Mouse (Mus musculus): Measurements from ENCODE around the gene Prdm2. TPM values are rescaled to one million over a fixed set of nuclear protein-coding genes. Genes with fewer than 3 reads are reported as not detected.
A peak's percentile ranks its signal among the peaks of the same experiment; 100 is the strongest.

The Prdm2 gene
- polyA plus RNA-seq, 1 experiment, result 28.6 TPM

DNA sequence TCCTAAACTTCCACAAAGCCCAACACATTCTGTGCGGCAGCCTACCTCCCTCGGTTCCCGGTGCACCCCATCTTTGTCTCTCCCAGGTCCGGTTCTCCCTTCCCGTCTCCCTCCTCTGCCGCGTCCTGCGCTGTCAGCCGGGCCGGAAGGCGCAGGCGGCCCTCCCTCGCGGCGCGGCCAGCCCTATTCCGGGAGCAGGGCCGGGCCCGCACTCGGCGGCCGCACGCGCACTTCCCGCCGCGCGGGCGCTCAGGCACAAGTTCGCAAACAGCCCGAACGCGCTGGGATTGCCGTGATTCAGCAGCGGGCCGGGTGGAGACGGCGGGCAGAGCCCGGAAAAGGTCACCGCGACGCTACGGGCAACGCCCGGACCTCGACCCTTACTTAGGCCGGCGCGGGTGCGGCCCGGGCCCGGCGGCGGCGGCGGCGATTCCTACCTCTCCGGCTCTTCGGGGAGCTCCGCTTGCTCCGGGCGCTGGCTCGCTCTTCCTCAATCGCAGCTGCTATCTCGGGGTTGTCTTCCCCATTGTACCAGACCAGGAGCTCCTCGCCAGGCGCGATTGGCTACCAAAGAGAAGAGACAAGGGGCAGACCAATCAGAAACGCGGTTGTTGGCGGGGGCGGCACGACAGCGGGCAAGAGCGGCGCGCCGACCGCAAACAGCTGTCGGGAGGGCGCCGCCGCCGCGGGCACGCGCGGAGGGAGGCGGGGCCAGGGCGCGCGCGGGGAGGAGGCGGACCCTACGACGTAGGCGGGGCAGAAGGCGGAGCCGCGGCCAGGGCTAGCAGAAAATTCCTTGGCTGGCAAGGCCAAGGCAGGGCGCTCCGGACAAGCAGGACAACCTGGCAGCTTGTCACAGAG lies 50.9 kb downstream of the Prdm2 start:
- peaks cover 10% of the 10 kb centered on the region for H3K4me1 ChIP-seq (ENCODE audit: control insufficient read depth, insufficient read depth, low read length)
- H3K4me3 ChIP-seq (ENCODE audit: insufficient read depth, low read length), result peak overlapping the region; percentile 96
- TF ChIP-seq POLR2A (IDR thresholded peaks at IDR 0.05; ENCODE audit: low read depth, low read length), result peak; percentile 86
- no peak for TF ChIP-seq CTCF (IDR thresholded peaks at IDR 0.05; ENCODE audit: borderline replicate concordance, insufficient read depth, low read length)
- peak overlapping the region; percentile 97 for H3K27ac ChIP-seq (ENCODE audit: insufficient read depth, low read length)

DNA sequence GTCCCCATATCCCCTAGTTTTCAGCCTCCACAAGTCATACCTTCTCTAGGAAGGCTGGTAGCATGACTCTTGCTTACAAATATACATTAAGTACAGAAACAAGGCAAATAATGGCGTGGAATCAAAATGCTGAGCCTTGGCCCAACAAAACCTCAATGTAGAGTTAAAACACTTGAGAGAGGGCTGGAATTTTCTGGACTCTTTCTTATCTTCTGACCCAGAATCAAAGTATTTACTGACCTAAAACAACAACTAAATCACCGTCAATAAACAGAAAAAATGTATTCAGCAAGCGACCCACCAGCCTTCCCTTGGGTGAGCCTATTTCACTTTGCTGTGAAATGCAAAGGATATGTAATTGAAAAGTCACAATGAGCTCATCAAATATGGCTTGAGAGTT lies 52.0 kb downstream of the Prdm2 start:
- Histone ChIP-seq H3K27ac (ENCODE audit: insufficient read depth, low read length) (peak overlapping the region; percentile 97), H3K4me1 (ENCODE audit: control insufficient read depth, insufficient read depth, low read length) (peaks cover 10% of the 10 kb centered on the region), H3K4me3 (ENCODE audit: insufficient read depth, low read length) (peak overlapping the region; percentile 96)
- no peak for TF ChIP-seq POLR2A (IDR thresholded peaks at IDR 0.05; ENCODE audit: low read depth, low read length)
- no peak for TF ChIP-seq CTCF (IDR thresholded peaks at IDR 0.05; ENCODE audit: borderline replicate concordance, insufficient read depth, low read length)

DNA sequence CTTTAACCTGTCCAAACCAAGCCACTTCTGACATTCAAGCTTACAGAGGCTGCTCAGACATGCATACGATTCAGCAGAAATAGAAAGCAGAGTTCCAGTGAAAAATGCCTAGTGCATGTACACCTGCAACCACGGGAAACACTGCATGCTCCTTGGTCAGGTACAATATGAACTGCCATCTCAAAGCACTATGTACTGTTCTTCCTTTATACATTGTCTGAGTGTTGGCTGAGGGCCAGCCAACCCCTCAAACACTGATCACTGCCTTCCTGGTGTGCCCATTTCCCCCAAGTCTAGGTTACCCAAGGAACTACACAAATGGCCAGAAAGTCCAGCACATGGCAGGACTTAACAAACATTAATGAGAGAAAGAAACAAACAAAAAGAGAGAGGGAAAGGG lies 53.5 kb downstream of the Prdm2 start:
- peaks cover 10% of the 10 kb centered on the region for H3K4me1 ChIP-seq (ENCODE audit: control insufficient read depth, insufficient read depth, low read length)
- H3K4me3 ChIP-seq (ENCODE audit: insufficient read depth, low read length), result peak overlapping the region; percentile 14; the same call in 1 of the 2 replicates
- TF ChIP-seq POLR2A (IDR thresholded peaks at IDR 0.05; ENCODE audit: low read depth, low read length) (no peak), CTCF (IDR thresholded peaks at IDR 0.05; ENCODE audit: borderline replicate concordance, insufficient read depth, low read length) (no peak)
- no peak overlapping the region for H3K27ac ChIP-seq (ENCODE audit: insufficient read depth, low read length)

DNA sequence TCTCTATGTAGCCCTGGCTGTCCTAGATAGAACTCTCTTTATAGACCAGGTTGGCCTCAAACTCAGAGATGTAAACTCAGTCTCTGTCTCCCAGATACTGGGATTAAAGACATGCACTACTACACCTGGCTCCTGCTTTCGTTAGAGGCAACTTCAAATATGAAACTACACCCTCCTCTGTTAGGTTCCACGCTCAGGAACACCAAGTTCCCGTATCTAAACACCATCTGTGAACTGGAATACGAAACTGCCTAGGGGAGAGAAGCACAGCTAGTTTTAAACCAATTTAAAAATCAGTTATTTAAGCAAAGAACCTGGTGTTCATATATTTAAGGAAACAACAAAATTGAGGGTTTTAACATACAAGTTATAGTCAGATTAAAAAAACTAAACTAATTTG lies 56.9 kb downstream of the Prdm2 start:
- TF ChIP-seq CTCF (IDR thresholded peaks at IDR 0.05; ENCODE audit: borderline replicate concordance, insufficient read depth, low read length), result no peak
- TF ChIP-seq POLR2A (IDR thresholded peaks at IDR 0.05; ENCODE audit: low read depth, low read length), result no peak
- Histone ChIP-seq H3K4me1 (ENCODE audit: control insufficient read depth, insufficient read depth, low read length) (peaks cover 7% of the 10 kb centered on the region), H3K4me3 (ENCODE audit: insufficient read depth, low read length) (no peak overlapping the region), H3K27ac (ENCODE audit: insufficient read depth, low read length) (no peak overlapping the region)

DNA sequence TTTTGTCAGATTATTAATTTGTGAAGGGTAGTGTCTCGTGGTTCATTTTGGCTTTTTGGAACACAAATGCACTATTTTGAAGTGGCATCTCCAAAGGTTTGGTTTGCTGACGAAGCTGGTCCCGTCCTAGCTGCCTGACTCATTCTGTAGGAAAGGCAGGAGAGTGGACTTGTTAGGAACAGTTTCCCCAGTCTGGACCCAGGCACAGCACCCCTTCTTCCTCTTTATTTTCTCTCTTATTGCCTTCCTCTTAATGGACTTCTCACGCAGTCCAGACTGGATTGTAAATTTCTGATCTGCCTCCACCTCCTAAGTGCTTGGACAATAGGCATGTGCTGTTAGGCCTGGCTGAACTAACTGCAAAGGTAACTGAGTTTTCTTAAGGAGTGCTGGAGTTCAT lies 57.8 kb downstream of the Prdm2 start:
- no peak for TF ChIP-seq POLR2A (IDR thresholded peaks at IDR 0.05; ENCODE audit: low read depth, low read length)
- TF ChIP-seq CTCF (IDR thresholded peaks at IDR 0.05; ENCODE audit: borderline replicate concordance, insufficient read depth, low read length), result no peak
- Histone ChIP-seq H3K27ac (ENCODE audit: insufficient read depth, low read length) (no peak overlapping the region), H3K4me3 (ENCODE audit: insufficient read depth, low read length) (no peak overlapping the region), H3K4me1 (ENCODE audit: control insufficient read depth, insufficient read depth, low read length) (peaks cover 7% of the 10 kb centered on the region)

DNA sequence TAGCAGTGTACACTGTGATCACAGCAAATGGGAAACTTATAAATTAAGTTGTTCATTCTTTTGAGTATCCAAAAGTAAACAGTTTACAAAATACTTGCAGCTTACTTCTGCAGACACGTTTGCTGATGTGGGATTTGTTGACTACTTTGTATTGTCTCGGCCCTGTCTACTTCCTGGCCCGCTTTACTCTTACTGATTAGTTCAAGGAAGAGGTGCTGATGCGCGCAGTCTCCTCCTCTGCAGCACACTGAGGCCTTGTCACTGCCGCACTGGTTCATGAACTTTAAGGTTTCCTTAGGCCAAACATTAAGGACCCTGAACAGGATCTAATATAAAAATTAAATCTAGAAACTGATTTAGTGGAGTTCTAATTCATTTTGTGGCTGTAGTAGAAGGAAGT lies 58.2 kb downstream of the Prdm2 start:
- no peak for TF ChIP-seq POLR2A (IDR thresholded peaks at IDR 0.05; ENCODE audit: low read depth, low read length)
- no peak for TF ChIP-seq CTCF (IDR thresholded peaks at IDR 0.05; ENCODE audit: borderline replicate concordance, insufficient read depth, low read length)
- H3K4me1 ChIP-seq (ENCODE audit: control insufficient read depth, insufficient read depth, low read length), result peaks cover 4% of the 10 kb centered on the region
- no peak overlapping the region for H3K4me3 ChIP-seq (ENCODE audit: insufficient read depth, low read length)
- H3K27ac ChIP-seq (ENCODE audit: insufficient read depth, low read length), result no peak overlapping the region

DNA sequence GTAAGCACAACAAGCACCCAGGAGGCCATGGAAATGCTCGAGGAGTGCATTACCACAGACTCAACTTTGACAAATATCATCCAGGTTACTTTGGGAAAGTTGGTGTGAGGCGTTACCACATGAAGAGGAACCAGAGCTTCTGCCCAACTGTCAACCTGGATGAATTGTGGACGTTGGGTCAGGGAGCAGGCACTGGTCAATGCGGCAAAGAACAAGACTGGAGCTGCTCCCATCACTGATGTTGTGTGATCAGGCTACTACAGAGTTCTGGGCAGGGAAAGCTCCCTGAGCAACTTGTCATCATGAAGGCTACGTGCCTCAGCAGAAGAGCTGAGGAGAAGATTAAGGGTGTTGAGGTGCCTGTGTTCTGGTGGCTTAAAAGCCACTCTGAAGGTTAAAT lies 60.2 kb downstream of the Prdm2 start:
- Histone ChIP-seq H3K4me1 (ENCODE audit: control insufficient read depth, insufficient read depth, low read length) (no peaks in the 10 kb centered on the region), H3K27ac (ENCODE audit: insufficient read depth, low read length) (no peak overlapping the region), H3K4me3 (ENCODE audit: insufficient read depth, low read length) (no peak overlapping the region)
- TF ChIP-seq CTCF (IDR thresholded peaks at IDR 0.05; ENCODE audit: borderline replicate concordance, insufficient read depth, low read length) (no peak), POLR2A (IDR thresholded peaks at IDR 0.05; ENCODE audit: low read depth, low read length) (no peak)

DNA sequence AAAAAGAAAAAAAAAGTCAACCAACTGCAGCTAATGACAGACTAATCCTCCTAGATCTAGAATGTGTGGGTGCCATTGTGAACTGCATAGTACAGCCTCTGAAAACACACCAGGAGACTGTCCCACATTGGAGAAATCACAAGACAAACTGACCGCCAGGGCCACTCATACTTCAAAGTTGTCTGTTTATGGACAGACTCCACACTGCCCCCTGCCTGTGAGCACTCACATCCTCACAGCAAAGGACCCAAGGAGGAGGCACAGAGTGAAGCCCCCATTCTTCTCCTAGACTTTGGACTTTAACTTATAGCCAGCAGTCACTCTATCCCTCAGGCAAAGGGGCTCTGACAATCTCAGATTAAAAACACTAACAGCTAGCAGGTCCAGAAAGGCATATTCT lies 61.5 kb downstream of the Prdm2 start:
- Histone ChIP-seq H3K27ac (ENCODE audit: insufficient read depth, low read length) (no peak overlapping the region), H3K4me1 (ENCODE audit: control insufficient read depth, insufficient read depth, low read length) (peaks cover 2% of the 10 kb centered on the region; the same call in 1 of the 2 replicates), H3K4me3 (ENCODE audit: insufficient read depth, low read length) (no peak overlapping the region)
- TF ChIP-seq POLR2A (IDR thresholded peaks at IDR 0.05; ENCODE audit: low read depth, low read length) (no peak), CTCF (IDR thresholded peaks at IDR 0.05; ENCODE audit: borderline replicate concordance, insufficient read depth, low read length) (peak; percentile 32; the same call in 1 of the 2 replicates)

DNA sequence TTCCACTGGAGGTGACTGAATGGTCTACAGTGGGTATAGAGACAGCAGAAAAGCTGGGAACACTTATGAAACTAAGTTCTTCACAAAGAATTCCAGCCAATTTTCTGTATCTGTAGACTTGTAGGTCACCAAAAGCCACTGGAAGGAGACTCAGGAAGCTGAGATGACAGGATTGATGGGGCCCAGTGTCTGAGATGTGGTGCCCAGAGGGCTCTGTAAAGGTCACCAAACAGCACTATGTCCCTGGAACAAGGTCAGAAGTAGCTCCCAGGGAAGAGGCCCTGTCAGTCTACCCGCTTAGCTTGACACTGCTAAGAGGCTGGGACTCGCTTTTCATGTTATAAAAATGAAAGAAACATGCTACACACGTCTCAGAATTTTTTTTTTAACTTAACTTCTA lies 65.1 kb downstream of the Prdm2 start:
- Histone ChIP-seq H3K4me1 (ENCODE audit: control insufficient read depth, insufficient read depth, low read length) (peaks cover 9% of the 10 kb centered on the region), H3K4me3 (ENCODE audit: insufficient read depth, low read length) (no peak overlapping the region), H3K27ac (ENCODE audit: insufficient read depth, low read length) (no peak overlapping the region)
- TF ChIP-seq POLR2A (IDR thresholded peaks at IDR 0.05; ENCODE audit: low read depth, low read length) (no peak), CTCF (IDR thresholded peaks at IDR 0.05; ENCODE audit: borderline replicate concordance, insufficient read depth, low read length) (no peak)

DNA sequence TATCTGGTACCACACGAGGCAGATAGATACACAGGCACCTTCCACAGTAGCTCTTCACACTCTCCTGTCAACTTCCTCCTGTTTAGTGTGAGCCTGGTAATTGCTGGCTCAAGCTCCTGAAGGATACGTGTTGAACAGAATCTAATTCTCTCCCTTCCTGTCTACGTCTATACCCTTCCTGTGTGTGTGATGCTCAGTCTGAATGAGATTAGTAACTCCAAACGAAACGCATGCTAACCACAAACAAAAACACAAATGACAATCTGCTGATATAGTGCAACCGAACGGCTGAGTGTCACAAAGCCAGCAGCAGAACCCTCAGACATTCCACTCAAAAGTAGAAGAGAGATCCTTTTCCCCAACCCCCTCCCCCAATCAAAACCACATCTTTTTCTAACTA lies 69.2 kb downstream of the Prdm2 start:
- TF ChIP-seq CTCF (IDR thresholded peaks at IDR 0.05; ENCODE audit: borderline replicate concordance, insufficient read depth, low read length) (no peak), POLR2A (IDR thresholded peaks at IDR 0.05; ENCODE audit: low read depth, low read length) (no peak)
- Histone ChIP-seq H3K4me3 (ENCODE audit: insufficient read depth, low read length) (no peak overlapping the region), H3K27ac (ENCODE audit: insufficient read depth, low read length) (no peak overlapping the region), H3K4me1 (ENCODE audit: control insufficient read depth, insufficient read depth, low read length) (peaks cover 9% of the 10 kb centered on the region)

Measured in embryonic fibroblast, embryonic 13.5 days (primary cell).